Mouse (Mus musculus): ENCODE data around the gene 1700025G04Rik. TPM values are rescaled to one million over a fixed set of nuclear protein-coding genes. Genes with fewer than 3 reads are reported as not detected.

1700025G04Rik gene
- polyA plus RNA-seq, 1 experiment from 2014 or later, result 25.8 TPM

DNA sequence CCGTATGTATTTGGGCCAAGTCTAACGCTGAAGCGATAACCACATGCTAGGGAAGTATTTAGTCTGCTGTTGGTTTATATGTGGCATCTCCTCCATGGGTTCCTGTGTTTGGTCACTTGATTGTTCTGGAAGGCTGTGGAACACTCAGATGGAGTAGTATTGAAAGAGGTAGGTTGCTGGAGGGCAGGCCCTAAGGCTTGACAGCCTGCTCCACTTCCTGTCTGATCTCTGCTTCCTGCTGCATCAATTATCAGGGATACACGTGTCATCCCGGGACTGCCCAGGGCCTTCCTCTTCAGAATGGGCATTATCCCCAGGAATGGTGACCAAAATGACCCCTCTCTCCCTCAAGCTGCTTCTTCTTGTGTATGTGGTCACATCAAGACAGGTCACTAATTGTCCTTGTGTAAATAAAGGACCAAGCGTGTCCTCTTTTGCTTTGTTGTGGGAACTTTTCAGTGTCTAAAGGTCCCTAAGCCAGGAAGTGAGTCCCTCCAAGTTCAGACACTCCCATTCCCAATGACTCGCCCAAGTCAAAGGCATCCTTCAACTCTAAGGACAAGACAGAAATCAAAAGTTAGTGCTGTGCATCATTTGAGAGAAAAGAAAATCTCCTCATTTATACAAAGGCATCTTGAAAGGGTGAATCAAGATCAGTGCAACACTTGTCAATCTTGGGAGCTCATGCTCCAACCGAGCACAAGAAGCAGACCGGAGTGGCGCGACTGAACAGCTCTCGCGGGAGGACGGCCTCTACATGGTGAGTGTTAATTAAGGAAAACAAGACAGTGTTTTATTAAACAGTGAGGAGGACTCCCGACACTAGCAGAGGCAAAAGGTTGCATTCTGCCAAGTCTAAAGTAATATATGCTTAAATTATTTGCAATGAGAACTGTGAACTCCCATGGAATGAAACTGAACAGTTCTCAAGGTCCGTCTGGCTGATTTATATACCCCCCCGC lies 114.2 kb downstream of the 1700025G04Rik start:
- Histone ChIP-seq H3K9ac (ENCODE audit: low read depth, low read length) (no peak overlapping the region), H3K36me3 (ENCODE audit: control insufficient read depth, insufficient read depth) (no peaks in the 10 kb centered on the region), H3K4me2 (replicated peaks; ENCODE audit: low read depth) (no peak overlapping the region), H3K4me3 (ENCODE audit: low read depth, low read length) (no peak overlapping the region), H3K9me3 (ENCODE audit: control insufficient read depth) (no peaks in the 10 kb centered on the region), H3K27me3 (replicated peaks; ENCODE audit: control insufficient read depth, insufficient read depth, low read length) (no peaks in the 10 kb centered on the region), H3K27ac (ENCODE audit: low read depth, low read length) (no peak overlapping the region), H3K4me1 (replicated peaks; ENCODE audit: control insufficient read depth, insufficient read depth, low read length) (no peaks in the 10 kb centered on the region)
- 86% methylated on average over 17 of the region's 17 CpGs for WGBS
- no peak for TF ChIP-seq CTCF (IDR thresholded peaks at IDR 0.05; ENCODE audit: low read depth)
- no peak for ATAC-seq

DNA sequence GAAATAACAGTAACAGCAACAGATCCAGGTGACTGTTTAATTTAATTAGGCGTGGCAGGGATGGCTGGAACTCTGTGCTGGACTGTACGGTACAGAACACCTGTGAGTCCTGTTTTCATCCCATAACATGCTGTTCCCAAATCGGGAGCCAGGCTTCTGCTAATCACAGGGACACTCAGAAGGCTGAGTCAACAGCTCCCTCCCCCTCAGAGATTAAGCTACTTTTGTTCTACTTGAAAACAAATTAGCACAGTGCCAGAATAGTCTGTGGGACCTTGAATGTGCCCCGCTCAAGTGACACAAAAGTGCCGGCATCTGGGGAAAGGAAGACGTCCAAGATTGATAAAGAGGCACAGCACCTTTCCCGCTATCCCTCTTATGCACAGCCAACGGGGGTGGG lies 115.0 kb downstream of the 1700025G04Rik start:
- WGBS, result 65% methylated on average over 8 of the region's 8 CpGs
- Histone ChIP-seq H3K9me3 (ENCODE audit: control insufficient read depth) (no peaks in the 10 kb centered on the region), H3K36me3 (ENCODE audit: control insufficient read depth, insufficient read depth) (no peaks in the 10 kb centered on the region), H3K9ac (ENCODE audit: low read depth, low read length) (no peak overlapping the region), H3K4me3 (ENCODE audit: low read depth, low read length) (no peak overlapping the region), H3K4me2 (replicated peaks; ENCODE audit: low read depth) (no peak overlapping the region), H3K27ac (ENCODE audit: low read depth, low read length) (no peak overlapping the region), H3K4me1 (replicated peaks; ENCODE audit: control insufficient read depth, insufficient read depth, low read length) (no peaks in the 10 kb centered on the region), H3K27me3 (replicated peaks; ENCODE audit: control insufficient read depth, insufficient read depth, low read length) (no peaks in the 10 kb centered on the region)
- no peak for TF ChIP-seq CTCF (IDR thresholded peaks at IDR 0.05; ENCODE audit: low read depth)
- ATAC-seq, result no peak

DNA sequence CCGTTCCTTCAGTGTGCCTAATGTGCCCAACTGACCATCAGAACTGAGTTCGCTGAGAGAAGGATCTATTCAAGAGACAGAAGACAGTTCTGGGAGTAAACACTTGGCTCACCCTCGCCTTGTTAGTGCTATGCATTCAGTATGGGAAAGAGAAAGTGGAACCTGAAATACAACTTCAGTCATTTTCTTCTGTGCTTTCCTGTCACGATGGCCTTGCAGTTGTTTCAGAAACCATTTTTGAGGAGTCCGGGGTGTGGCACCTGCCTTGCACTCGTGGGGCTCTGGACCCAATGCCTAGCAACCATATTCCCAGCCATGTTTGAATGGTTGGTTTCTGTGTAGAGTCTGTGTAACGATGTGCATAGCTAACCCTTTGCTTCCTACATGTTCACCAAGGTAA lies 115.5 kb downstream of the 1700025G04Rik start:
- ATAC-seq, result no peak
- H3K9me3 ChIP-seq (ENCODE audit: control insufficient read depth), result no peaks in the 10 kb centered on the region
- H3K4me3 ChIP-seq (ENCODE audit: low read depth, low read length), result no peak overlapping the region
- TF ChIP-seq CTCF (IDR thresholded peaks at IDR 0.05; ENCODE audit: low read depth), result no peak
- no peak overlapping the region for H3K9ac ChIP-seq (ENCODE audit: low read depth, low read length)
- H3K27ac ChIP-seq (ENCODE audit: low read depth, low read length), result no peak overlapping the region
- H3K36me3 ChIP-seq (ENCODE audit: control insufficient read depth, insufficient read depth), result no peaks in the 10 kb centered on the region
- WGBS, result 83% methylated on average over 7 of the region's 7 CpGs
- H3K27me3 ChIP-seq (replicated peaks; ENCODE audit: control insufficient read depth, insufficient read depth, low read length), result no peaks in the 10 kb centered on the region
- no peaks in the 10 kb centered on the region for H3K4me1 ChIP-seq (replicated peaks; ENCODE audit: control insufficient read depth, insufficient read depth, low read length)
- no peak overlapping the region for H3K4me2 ChIP-seq (replicated peaks; ENCODE audit: low read depth)

DNA sequence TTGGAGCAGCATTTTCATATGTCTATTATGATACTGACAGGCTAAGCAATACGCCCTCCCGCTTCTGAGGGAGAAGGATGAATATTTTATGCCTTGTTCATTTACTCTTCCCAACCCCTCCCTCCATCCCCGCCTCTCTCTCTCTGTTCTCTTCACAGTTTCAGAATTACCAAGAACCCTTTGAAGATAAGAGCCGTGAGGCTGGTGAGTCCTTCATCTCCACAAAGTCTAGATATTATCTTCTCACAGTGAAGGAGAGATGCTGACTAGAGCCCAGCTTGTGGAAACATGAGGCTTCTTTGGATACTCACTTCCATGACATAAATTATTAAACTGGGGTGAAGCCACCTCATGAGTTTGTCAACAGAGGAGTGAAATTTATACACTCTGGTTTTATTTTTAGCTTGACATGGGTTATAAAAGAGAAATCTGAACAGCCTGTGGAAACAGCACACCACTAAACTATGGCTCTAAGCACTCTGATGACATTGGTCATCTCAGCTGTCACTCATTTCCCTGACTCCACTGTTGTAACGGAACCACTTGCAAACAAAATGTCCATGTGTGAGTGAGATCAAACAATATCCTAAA lies 116.7 kb downstream of the 1700025G04Rik start:
- ATAC-seq, result no peak
- Histone ChIP-seq H3K4me1 (replicated peaks; ENCODE audit: control insufficient read depth, insufficient read depth, low read length) (no peaks in the 10 kb centered on the region), H3K4me3 (ENCODE audit: low read depth, low read length) (no peak overlapping the region), H3K4me2 (replicated peaks; ENCODE audit: low read depth) (no peak overlapping the region), H3K9me3 (ENCODE audit: control insufficient read depth) (no peaks in the 10 kb centered on the region), H3K27ac (ENCODE audit: low read depth, low read length) (no peak overlapping the region), H3K36me3 (ENCODE audit: control insufficient read depth, insufficient read depth) (no peaks in the 10 kb centered on the region), H3K27me3 (replicated peaks; ENCODE audit: control insufficient read depth, insufficient read depth, low read length) (no peaks in the 10 kb centered on the region), H3K9ac (ENCODE audit: low read depth, low read length) (no peak overlapping the region)
- 82% methylated on average over 5 of the region's 5 CpGs for WGBS
- TF ChIP-seq CTCF (IDR thresholded peaks at IDR 0.05; ENCODE audit: low read depth), result no peak

DNA sequence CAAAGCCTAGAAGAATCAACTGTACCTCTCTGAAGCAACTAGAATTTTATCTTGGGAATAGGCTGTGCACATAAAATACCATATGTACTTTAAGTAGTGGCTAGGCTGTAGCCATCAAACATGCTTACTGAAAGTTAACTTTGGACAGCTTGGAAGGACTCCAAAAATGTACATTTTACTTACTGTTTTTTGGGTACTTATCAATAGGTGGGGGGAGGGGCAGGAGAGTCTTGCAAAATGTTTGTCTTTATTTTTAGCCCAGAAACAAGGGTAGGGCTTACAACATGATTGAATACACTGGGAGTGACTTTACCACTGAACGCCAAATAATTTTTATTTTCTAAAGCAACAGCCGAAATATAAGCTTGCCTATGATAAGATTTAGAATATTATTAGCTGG lies 118.3 kb downstream of the 1700025G04Rik start:
- H3K4me3 ChIP-seq (ENCODE audit: low read depth, low read length), result no peak overlapping the region
- 90% methylated on average over 2 of the region's 2 CpGs for WGBS

DNA sequence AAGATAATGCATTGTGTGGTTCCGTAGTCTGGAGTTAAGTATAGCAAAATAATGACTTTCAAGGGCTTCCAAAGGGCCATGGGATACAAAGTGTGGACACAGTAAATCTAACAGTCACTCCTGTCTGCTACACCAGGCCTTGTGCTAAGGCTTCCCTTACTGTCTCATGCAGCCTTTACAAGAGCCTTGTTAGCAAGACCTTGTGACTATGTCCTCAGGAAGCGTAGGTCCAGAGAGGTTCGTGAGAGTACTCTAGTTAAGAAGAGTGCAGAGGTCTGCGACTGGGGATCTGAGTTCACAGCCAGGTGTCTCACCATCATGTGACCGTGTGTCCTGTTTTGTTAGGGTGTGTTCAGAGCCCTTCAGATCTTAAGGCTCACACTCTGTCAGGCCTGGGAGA lies 121.8 kb downstream of the 1700025G04Rik start:
- Histone ChIP-seq H3K4me3 (ENCODE audit: low read depth, low read length) (no peak overlapping the region), H3K36me3 (ENCODE audit: control insufficient read depth, insufficient read depth) (no peaks in the 10 kb centered on the region), H3K27ac (ENCODE audit: low read depth, low read length) (no peak overlapping the region), H3K27me3 (replicated peaks; ENCODE audit: control insufficient read depth, insufficient read depth, low read length) (no peaks in the 10 kb centered on the region), H3K4me1 (replicated peaks; ENCODE audit: control insufficient read depth, insufficient read depth, low read length) (no peaks in the 10 kb centered on the region), H3K9ac (ENCODE audit: low read depth, low read length) (no peak overlapping the region), H3K4me2 (replicated peaks; ENCODE audit: low read depth) (no peak overlapping the region), H3K9me3 (ENCODE audit: control insufficient read depth) (no peaks in the 10 kb centered on the region)
- ATAC-seq, result peak; percentile 51
- no peak for TF ChIP-seq CTCF (IDR thresholded peaks at IDR 0.05; ENCODE audit: low read depth)
- WGBS, result 75% methylated on average over 5 of the region's 5 CpGs

More for the DNA sequence above, 118.3 kb downstream of the 1700025G04Rik start:
- ATAC-seq, result no peak
- Histone ChIP-seq H3K4me1 (replicated peaks; ENCODE audit: control insufficient read depth, insufficient read depth, low read length) (no peaks in the 10 kb centered on the region), H3K27ac (ENCODE audit: low read depth, low read length) (no peak overlapping the region), H3K36me3 (ENCODE audit: control insufficient read depth, insufficient read depth) (no peaks in the 10 kb centered on the region), H3K4me2 (replicated peaks; ENCODE audit: low read depth) (no peak overlapping the region), H3K9me3 (ENCODE audit: control insufficient read depth) (no peaks in the 10 kb centered on the region), H3K27me3 (replicated peaks; ENCODE audit: control insufficient read depth, insufficient read depth, low read length) (no peaks in the 10 kb centered on the region), H3K9ac (ENCODE audit: low read depth, low read length) (no peak overlapping the region)
- no peak for TF ChIP-seq CTCF (IDR thresholded peaks at IDR 0.05; ENCODE audit: low read depth)
